Mouse (Mus musculus) testis, adult 2 months (tissue): ENCODE data around the gene Amotl1.

Source experiments
- CTCF ChIP-seq: fragments of 200-500 bp; IDR thresholded peaks from 2 replicates; pipeline ENCODE4 v1.5.1; 2012; ENCODE audit warnings: low read depth, mild to moderate bottlenecking, inconsistent platforms, low read length, moderate library complexity; ENCODE audit not compliant: control insufficient read depth, insufficient read depth, insufficient replicate concordance
- POLR2A ChIP-seq: fragments of 200-500 bp; IDR thresholded peaks from 2 replicates; pipeline ENCODE4 v1.6.1; 2012; ENCODE audit warnings: low read depth, mild to moderate bottlenecking, inconsistent platforms, low read length, moderate library complexity; ENCODE audit not compliant: control insufficient read depth

DNA sequence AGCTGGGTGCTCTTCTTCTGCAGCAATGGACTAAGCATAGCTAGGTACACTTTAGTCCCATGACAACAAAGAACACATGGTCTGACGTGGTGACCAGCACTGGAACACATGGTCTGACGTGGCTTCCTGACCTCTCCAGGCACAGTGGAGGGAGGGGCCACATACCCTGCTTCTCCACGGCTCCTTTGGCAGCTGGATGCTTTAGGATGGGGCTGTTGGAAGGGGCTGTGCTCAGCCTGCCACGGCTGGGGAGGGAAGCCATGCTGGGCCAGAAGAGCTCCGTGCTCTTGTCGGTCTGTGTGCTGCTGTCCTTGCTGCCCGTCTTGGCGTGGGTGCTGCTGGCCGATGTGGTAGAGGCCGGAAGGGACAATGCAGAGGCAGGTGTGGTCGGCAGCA, 96.5 kb downstream of the Amotl1 start:
- TF ChIP-seq POLR2A = no peak
- no peak for TF ChIP-seq CTCF
